Mouse (Mus musculus): ENCODE results near the gene Usp17lb. TPM values are rescaled to one million over a fixed set of nuclear protein-coding genes. Genes with fewer than 3 reads are reported as not detected.

Usp17lb gene
- polyA plus RNA-seq (2012; rRNA removed; ENCODE audit: low replicate concordance): not detected in 2 replicates

GRCm38 (mm10) chr7:104842503-104842902 is at the start of gene Usp17lb:
Gene Usp17lb (minus strand): TSS chr7:104842603.

DNA sequence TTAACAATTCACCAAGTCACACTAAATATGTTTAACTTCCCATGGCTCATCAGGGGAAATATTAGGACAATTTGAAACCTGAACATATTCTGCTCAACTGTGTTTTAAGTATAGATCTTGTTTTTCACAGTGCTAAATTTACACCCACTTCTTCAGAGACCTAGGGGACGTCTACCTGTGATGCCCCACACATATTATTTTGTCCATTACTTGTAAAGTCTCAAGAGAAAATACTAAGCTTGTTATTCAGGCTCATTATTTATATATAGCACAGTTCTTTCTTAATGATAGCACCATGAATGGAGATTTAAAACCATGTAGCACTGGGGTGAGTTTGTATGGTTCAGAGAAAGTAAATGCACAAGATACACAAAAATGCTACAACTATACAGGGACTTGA is 35.3 kb upstream of the Usp17lb start, which contains the start of gene Olfr665:
Gene Olfr665, plus strand, starts transcription at position 301 of the 400 bp plus-strand sequence.

GRCm38 (mm10) chr7:104856709-104857108 is 14.3 kb upstream of the Usp17lb start, which contains the start of gene Usp17la:
Gene Usp17la (plus strand): TSS chr7:104857009.

Other genes with a start within 250 kb of the Usp17lb start
- gene Olfr655, start 240.8 kb downstream of the Usp17lb start, polyA plus RNA-seq (2012; rRNA removed; ENCODE audit: low replicate concordance): not detected in 2 replicates
- not detected in 2 replicates for gene Olfr656, start 228.6 kb downstream of the Usp17lb start, polyA plus RNA-seq (2012; rRNA removed; ENCODE audit: low replicate concordance)
- gene Olfr657, start 217.8 kb downstream of the Usp17lb start, polyA plus RNA-seq (2012; rRNA removed; ENCODE audit: low replicate concordance): not detected in 2 replicates
- gene Olfr658, start 195.3 kb downstream of the Usp17lb start, polyA plus RNA-seq (2012; rRNA removed; ENCODE audit: low replicate concordance): not detected in 2 replicates
- gene Olfr659, start 175.8 kb downstream of the Usp17lb start, polyA plus RNA-seq (2012; rRNA removed; ENCODE audit: low replicate concordance): not detected in 2 replicates
- not detected in 2 replicates for gene Olfr661, start 156.1 kb downstream of the Usp17lb start, polyA plus RNA-seq (2012; rRNA removed; ENCODE audit: low replicate concordance)
- not detected in 2 replicates for gene Usp17le, start 65.1 kb downstream of the Usp17lb start, polyA plus RNA-seq (2012; rRNA removed; ENCODE audit: low replicate concordance)
- not detected in 2 replicates for gene Usp17la, start 14.4 kb upstream of the Usp17lb start, polyA plus RNA-seq (2012; rRNA removed; ENCODE audit: low replicate concordance)
- gene Olfr665, start 35.4 kb upstream of the Usp17lb start, polyA plus RNA-seq (2012; rRNA removed; ENCODE audit: low replicate concordance): not detected in 2 replicates
- gene Olfr666, start 53.3 kb upstream of the Usp17lb start, polyA plus RNA-seq (2012; rRNA removed; ENCODE audit: low replicate concordance): not detected in 2 replicates
- gene Olfr667, start 78.9 kb upstream of the Usp17lb start, polyA plus RNA-seq (2012; rRNA removed; ENCODE audit: low replicate concordance): not detected in 2 replicates
- not detected in 2 replicates for gene Olfr668, start 85.5 kb upstream of the Usp17lb start, polyA plus RNA-seq (2012; rRNA removed; ENCODE audit: low replicate concordance)
- gene Olfr669, start 91.6 kb upstream of the Usp17lb start, polyA plus RNA-seq (2012; rRNA removed; ENCODE audit: low replicate concordance): not detected in 2 replicates
- not detected in 2 replicates for gene Olfr670, start 120.0 kb upstream of the Usp17lb start, polyA plus RNA-seq (2012; rRNA removed; ENCODE audit: low replicate concordance)
- gene Olfr671, start 136.5 kb upstream of the Usp17lb start, polyA plus RNA-seq (2012; rRNA removed; ENCODE audit: low replicate concordance): not detected in 2 replicates
- gene Olfr672, start 159.4 kb upstream of the Usp17lb start, polyA plus RNA-seq (2012; rRNA removed; ENCODE audit: low replicate concordance): not detected in 2 replicates
- not detected in 2 replicates for gene Olfr675, start 185.9 kb upstream of the Usp17lb start, polyA plus RNA-seq (2012; rRNA removed; ENCODE audit: low replicate concordance)
- not detected in 2 replicates for gene Olfr676, start 190.1 kb upstream of the Usp17lb start, polyA plus RNA-seq (2012; rRNA removed; ENCODE audit: low replicate concordance)
- gene Olfr677, start 208.8 kb upstream of the Usp17lb start, polyA plus RNA-seq (2012; rRNA removed; ENCODE audit: low replicate concordance): not detected in 2 replicates
- gene Olfr678, start 221.9 kb upstream of the Usp17lb start, polyA plus RNA-seq (2012; rRNA removed; ENCODE audit: low replicate concordance): not detected in 2 replicates
- gene Olfr679, start 238.6 kb upstream of the Usp17lb start, polyA plus RNA-seq (2012; rRNA removed; ENCODE audit: low replicate concordance): not detected in 2 replicates

All from mammary gland, adult 2 months (tissue).